Mouse (Mus musculus) adrenal gland, postnatal 10 days (tissue): ENCODE data around the gene Naa25. TPM values are rescaled to one million over a fixed set of nuclear protein-coding genes. Genes with fewer than 3 reads are reported as not detected.

Experiments used
- DNase-seq: peaks from one replicate; pipeline ENCODE4 v3.0.0; 2021; ENCODE audit warnings: mixed read lengths
- total RNA-seq, 2 experiments: library from RNA; stranded (reverse); gene quantifications; 2 replicates each; pipeline ENCODE4 v1.2.3; 2021

Naa25 gene
- total RNA-seq, 2 experiments from 2014 or later, result 31.0 to 32.1 TPM

DNA sequence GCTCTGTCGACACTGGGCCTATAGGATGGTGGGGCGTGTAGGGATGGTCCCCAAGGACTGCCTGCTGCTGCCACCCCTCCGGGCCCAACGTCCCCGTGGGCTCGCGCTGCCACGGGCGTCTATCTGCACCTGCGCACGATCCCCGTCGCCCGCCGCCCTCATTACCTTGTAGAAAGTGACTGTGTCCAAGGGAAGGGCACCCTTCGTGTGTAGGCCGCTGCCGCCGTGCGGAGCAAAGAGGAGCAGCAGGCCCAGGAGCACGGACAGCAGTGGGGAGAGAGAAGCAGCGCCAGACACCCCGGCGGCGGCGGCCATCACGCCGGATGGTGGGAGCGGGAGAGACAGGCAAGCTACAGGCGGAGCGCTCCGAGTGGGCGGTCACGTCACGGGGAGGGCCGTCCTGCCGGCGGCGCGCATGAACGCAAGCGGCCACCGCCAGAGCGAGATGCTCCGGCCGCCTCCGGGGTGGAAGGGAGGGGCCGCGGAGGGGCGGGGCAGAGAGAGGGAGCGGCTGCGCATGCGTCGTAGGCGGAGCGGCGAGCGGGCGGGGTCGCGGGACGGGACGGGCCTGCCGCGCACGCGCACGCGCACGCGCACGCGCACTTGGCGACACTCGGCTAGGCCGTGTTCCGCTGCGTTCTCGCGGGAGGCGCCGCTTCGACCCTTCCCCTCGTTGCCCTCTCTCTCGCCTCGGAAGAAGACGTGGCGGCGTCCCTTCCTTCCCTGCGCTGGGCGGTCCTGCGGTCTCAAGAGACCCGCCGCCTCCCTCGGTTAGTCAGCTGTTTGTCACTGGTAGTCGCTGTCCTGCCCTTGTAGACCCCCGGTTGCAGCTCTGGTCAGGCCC is 54.5 kb downstream of the Naa25 start, which contains the start of gene Erp29:
TSS of gene Erp29 (minus strand) at position 481 of the 844 bp plus-strand sequence.
- peak; percentile 100 for DNase-seq

DNA sequence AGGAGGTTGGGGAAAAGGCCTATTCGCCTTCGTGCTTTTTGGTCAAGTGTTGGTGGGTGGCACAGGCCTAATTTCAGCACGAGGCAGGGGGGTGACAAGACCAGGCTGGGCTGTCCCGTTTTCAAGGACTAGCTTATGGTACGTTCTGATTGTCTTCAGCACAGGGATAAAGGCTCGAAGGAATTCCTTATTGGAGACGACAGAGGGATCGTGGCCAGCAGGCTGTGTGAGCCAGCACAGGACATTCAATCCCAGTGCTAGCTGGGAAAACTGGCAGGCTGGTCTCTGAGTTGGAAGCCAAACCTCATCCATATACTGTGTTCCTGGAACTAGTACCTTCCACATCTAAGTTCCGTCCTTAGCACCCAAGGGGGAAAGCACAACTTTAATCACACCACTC is 55.2 kb downstream of the Naa25 start:
- DNase-seq, result peak; percentile 65

- no peak for DNase-seq
Observed at GRCm38 (mm10) chr5:121453743-121454502, 56.2 kb downstream of the Naa25 start.

GRCm38 (mm10) chr5:121454503-121454782 is 56.7 kb downstream of the Naa25 start:
- DNase-seq, result peak; percentile 27

- no peak for DNase-seq
Observed at GRCm38 (mm10) chr5:121455510-121456265, 58.0 kb downstream of the Naa25 start.

GRCm38 (mm10) chr5:121461339-121462170 is 63.8 kb downstream of the Naa25 start:
- no peak for DNase-seq

DNA sequence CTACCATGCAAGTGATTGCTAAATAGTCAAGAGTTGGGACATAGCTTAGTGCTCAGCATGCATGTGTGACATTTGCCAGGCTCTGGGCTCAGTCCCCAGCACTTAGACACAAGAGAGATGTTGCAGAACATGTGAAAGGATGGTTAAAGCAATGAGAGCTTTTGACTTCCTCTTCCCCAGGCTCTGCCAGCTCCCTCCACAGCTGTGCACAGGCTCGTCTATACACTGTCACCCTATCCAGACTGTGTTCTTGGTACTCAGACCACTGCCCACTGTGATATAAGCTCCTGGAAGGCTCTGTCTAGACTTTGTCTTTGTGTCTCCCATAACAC is 64.4 kb downstream of the Naa25 start:
- no peak for DNase-seq

- no peak for DNase-seq
Observed at GRCm38 (mm10) chr5:121462967-121463366, 65.2 kb downstream of the Naa25 start.

DNA sequence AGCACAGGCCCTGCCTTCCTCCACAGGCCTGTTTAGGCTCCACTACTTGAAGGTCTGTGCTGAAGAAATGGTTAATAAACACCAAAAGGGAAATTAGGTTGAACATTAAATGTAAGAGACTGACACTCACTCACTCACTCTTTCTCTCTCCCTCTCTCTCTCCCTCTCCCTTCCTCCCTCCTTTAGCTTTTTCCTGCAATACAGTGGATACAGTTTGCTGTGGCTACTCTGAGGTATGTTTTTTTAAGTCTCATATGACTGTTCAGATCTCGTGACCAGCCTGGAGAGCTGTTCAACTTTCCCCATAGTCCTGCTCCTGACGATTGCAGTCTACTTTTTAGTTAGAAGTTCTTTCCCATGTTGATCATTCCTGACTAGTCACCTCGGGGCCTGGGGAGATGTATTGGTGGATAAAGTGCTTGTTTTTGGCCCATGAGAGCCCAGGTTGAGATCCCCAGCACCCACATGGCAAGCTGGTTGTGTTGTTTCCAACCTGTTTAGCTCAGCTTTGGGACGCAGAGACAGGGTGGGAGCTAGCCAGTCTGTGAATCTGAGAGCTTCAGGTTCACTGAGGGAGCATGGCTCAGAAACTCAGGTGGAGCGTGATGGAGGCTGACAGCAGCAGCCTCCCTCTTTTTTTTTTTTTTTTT is 66.0 kb downstream of the Naa25 start:
- DNase-seq, result no peak

GRCm38 (mm10) chr5:121469566-121469965 is 71.8 kb downstream of the Naa25 start:
- DNase-seq, result no peak

GRCm38 (mm10) chr5:121472411-121472810 is 74.7 kb downstream of the Naa25 start:
- DNase-seq, result no peak

DNA sequence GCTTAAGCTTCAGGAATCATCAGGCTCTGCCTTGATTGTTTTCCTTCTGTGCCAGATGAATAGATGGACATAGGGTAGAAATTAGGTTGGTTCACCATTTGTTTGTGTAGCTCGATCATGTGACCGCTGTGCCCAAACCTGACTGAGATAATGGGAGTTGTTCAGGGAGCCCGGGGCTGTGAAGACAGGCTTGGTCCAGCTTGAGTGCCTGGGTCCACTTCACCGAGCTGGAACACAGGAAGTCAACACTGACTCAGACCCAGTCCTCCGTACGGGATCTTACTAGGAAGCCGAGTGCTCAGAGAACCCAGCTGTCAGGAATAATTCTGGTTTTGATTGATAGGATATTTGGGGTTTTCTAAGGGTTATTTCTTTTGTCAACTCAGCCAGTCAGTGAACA is 76.9 kb downstream of the Naa25 start:
- no peak for DNase-seq

GRCm38 (mm10) chr5:121476040-121476439 is 78.3 kb downstream of the Naa25 start:
- no peak for DNase-seq

GRCm38 (mm10) chr5:121477680-121478079 is 79.9 kb downstream of the Naa25 start:
- peak; percentile 54 for DNase-seq

DNA sequence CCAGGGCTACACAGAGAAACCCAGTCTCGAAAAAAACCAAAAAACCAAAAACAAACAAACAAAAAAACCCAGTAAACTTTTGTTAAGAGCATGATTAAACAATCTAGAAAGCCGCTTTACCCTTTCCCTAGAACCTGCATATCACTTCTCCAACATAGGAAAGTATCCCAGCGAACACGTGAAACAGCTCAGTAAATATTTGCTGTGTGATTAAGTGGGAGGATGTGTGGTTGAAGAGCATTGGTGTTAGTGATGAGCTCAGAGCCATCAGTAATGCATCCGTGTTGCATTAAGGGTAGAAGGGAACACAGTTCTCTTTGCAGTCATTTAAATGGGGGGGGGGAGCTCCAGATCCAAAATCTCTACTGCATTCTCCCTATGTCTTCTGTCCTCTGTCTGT is 87.1 kb downstream of the Naa25 start:
- no peak for DNase-seq

GRCm38 (mm10) chr5:121493305-121493704 is 95.6 kb downstream of the Naa25 start:
- DNase-seq, result no peak

Other genes with a start within 250 kb of the Naa25 start
- 10 to 100 TPM; 85.8 to 88.5 TPM for gene Ptpn11, start 206.5 kb upstream of the Naa25 start, total RNA-seq
- 1,000 to 10,000 TPM; 1,004 to 1,027 TPM for gene Rpl6, start 193.5 kb upstream of the Naa25 start, total RNA-seq
- 10 to 100 TPM; 18.7 to 27.8 TPM for gene Hectd4, start 177.7 kb upstream of the Naa25 start, total RNA-seq
- 10 to 100 TPM; 52.3 TPM for gene Trafd1, start 12.3 kb upstream of the Naa25 start, total RNA-seq
- gene Tmem116, start 54.0 kb downstream of the Naa25 start, total RNA-seq, result 1 to 10 TPM; 3.3 to 4.8 TPM
- gene Erp29, start 54.6 kb downstream of the Naa25 start, total RNA-seq, result 100 to 1,000 TPM; 115 to 128 TPM
- not detected for gene Adam1b, start 105.5 kb downstream of the Naa25 start, total RNA-seq
- gene Adam1a, start 147.5 kb downstream of the Naa25 start, total RNA-seq, result 1 to 10 TPM; 4.1 to 4.7 TPM
- under 1 TPM in 1 of 2 experiments, not detected in 1; 1.00 TPM for gene Gm42878, start 147.5 kb downstream of the Naa25 start, total RNA-seq
- 10 to 100 TPM; 82.2 to 90.6 TPM for gene Mapkapk5, start 148.0 kb downstream of the Naa25 start, total RNA-seq
- 100 to 1,000 TPM; 712 to 837 TPM for gene Aldh2, start 195.9 kb downstream of the Naa25 start, total RNA-seq
- gene Acad12, start 221.0 kb downstream of the Naa25 start, total RNA-seq, result 10 to 100 TPM; 20.1 to 24.0 TPM